Mouse (Mus musculus) olfactory bulb, adult 2 months (tissue): ENCODE data around the gene Pdzd11.

Experiments used
- CTCF ChIP-seq: fragments of 200-500 bp; IDR thresholded peaks from 2 replicates; pipeline ENCODE4 v1.5.1; 2012; ENCODE audit warnings: low read depth, mild to moderate bottlenecking, low read length, moderate library complexity; ENCODE audit not compliant: insufficient read depth
- POLR2A ChIP-seq: fragments of 200-500 bp; IDR thresholded peaks from 2 replicates; pipeline ENCODE4 v1.6.1; 2012; ENCODE audit warnings: mild to moderate bottlenecking, low read depth, low read length, moderate library complexity; ENCODE audit not compliant: insufficient read depth

GRCm38 (mm10) chrX:100625802-100626793, at the start of gene Pdzd11:
- TF ChIP-seq CTCF = no peak
- no peak for TF ChIP-seq POLR2A
